Mouse (Mus musculus): ENCODE data around the gene Chst1. TPM values are rescaled to one million over a fixed set of nuclear protein-coding genes. Genes with fewer than 3 reads are reported as not detected.

The Chst1 gene
- polyA plus RNA-seq, 1 experiment = not detected

DNA sequence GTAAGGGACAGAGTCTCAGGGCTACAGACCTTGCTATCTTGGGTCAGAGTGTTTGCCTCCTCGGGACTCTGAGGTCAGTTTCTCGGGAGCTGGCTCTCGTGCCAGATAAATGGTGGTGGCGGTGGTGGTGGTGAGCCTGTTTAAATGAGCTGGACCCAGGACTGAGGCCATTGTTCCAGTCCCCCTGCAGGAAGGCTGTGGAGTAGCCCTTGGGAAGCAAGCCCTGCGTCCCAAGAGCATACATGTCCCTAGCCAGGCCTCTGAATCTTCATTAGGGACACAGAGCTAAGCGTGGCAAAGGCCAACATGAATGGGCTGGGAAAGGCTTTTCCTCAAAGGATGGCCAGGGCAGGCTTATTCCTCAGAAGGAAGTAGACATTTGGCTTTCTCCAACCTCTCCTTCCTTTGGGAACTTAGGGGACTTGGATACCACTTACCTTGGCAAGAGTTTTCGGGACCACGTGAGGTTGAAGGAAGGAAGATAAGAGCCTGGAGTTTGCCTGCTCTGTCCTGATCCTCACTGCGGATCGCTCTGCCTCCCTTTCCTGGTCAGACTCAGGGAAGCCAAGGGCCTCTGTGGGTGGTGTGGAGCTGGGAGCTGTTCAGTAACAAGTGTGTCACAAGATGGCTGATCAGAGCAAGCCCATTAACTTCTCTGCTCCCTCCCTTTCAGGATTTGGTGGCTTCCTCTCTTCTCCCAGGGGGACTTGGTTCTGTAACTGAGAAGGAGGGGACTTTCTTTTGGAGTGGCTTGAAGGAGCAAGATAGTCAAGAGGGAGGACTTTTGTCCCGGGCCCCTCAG is 4.4 kb upstream of the Chst1 start:
- no peak for TF ChIP-seq GATA1 (IDR thresholded peaks at IDR 0.05; ENCODE audit: low read length)
- TF ChIP-seq TAL1 (IDR thresholded peaks at IDR 0.05; ENCODE audit: low read length) = no peak
- Histone ChIP-seq H3K9me3 (ENCODE audit: control insufficient read depth, low read length) (no peaks in the 10 kb centered on the region), H3K4me3 (replicated peaks) (no peak overlapping the region), H3K27me3 (ENCODE audit: control insufficient read depth) (peaks cover 22% of the 10 kb centered on the region), H3K4me1 (ENCODE audit: control insufficient read depth) (no peaks in the 10 kb centered on the region), H3K36me3 (ENCODE audit: control insufficient read depth) (no peaks in the 10 kb centered on the region)

DNA sequence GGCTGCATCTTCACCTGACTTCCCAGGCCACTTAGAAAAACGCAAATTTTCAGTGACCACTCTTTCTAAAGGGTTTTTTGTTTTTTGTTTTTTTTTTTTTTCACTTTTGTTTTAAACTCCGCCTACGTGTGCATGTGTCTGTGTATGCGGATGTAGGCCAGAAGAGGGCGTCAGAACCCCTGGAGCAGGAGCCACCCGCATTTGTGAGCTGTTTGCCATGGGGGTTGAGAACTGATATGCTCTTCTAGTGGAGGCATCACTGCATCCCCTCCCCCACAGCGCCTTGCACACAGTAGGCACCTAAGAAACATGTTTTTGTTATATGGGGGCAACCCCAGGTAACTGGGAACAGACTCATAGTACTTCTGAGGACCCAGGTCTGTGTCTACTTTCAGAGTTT is 2.2 kb upstream of the Chst1 start:
- no peak for TF ChIP-seq GATA1 (IDR thresholded peaks at IDR 0.05; ENCODE audit: low read length)
- no peak for TF ChIP-seq TAL1 (IDR thresholded peaks at IDR 0.05; ENCODE audit: low read length)
- Histone ChIP-seq H3K27me3 (ENCODE audit: control insufficient read depth) (peaks cover 44% of the 10 kb centered on the region), H3K9me3 (ENCODE audit: control insufficient read depth, low read length) (no peaks in the 10 kb centered on the region), H3K36me3 (ENCODE audit: control insufficient read depth) (no peaks in the 10 kb centered on the region), H3K4me1 (ENCODE audit: control insufficient read depth) (no peaks in the 10 kb centered on the region), H3K4me3 (replicated peaks) (no peak overlapping the region)

DNA sequence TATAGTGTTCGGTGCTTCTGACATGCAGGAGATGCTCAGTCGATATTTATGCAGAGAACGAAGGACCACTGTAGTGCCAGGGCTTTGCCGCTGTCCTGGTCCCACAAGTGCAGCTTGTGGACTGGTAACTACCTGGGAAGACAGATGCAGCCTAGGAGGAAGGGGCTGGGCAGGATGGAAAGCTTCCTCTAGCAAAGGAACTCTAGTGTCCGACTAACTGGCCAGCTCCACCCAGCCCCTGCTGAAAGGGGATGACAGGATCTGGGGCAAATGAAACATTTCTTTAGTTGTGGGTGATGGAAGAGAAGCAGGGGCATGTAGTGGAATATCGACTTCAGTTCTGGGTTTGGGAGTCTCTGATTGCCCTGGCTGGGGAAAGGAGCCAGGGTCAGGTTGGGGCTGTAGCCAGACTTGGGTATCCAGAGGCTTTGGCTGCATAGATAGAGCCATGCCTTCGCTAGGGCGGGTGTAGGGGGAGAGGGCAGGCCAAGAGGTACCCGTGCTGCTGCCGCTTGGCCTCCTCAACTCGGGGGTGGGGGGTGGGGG is 493 bp upstream of the Chst1 start:
- Histone ChIP-seq H3K27me3 (ENCODE audit: control insufficient read depth) (peaks cover 54% of the 10 kb centered on the region), H3K4me3 (replicated peaks) (no peak overlapping the region), H3K4me1 (ENCODE audit: control insufficient read depth) (no peaks in the 10 kb centered on the region), H3K36me3 (ENCODE audit: control insufficient read depth) (no peaks in the 10 kb centered on the region), H3K9me3 (ENCODE audit: control insufficient read depth, low read length) (no peaks in the 10 kb centered on the region)
- TF ChIP-seq TAL1 (IDR thresholded peaks at IDR 0.05; ENCODE audit: low read length) = no peak
- no peak for TF ChIP-seq GATA1 (IDR thresholded peaks at IDR 0.05; ENCODE audit: low read length)

DNA sequence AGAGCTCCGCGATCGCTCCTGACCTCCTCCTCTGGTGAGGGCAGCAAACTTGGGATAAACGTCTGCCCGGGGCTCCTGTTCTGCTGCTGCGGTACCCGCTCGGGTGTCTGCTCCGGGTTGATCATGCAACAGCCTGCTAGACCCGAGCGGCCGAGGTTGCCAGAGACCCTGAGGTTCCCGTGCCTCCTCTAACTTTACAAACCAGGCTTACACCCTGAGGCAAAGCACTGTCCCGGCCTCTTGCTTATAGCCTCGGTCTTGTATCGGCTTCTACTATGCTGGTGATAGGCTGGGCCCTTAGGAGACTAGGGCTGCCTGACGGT is 802 bp downstream of the Chst1 start:
- no peaks in the 10 kb centered on the region for H3K4me1 ChIP-seq (ENCODE audit: control insufficient read depth)
- TF ChIP-seq GATA1 (IDR thresholded peaks at IDR 0.05; ENCODE audit: low read length) (no peak), TAL1 (IDR thresholded peaks at IDR 0.05; ENCODE audit: low read length) (no peak)
- H3K27me3 ChIP-seq (ENCODE audit: control insufficient read depth) = peaks cover 54% of the 10 kb centered on the region
- H3K36me3 ChIP-seq (ENCODE audit: control insufficient read depth) = no peaks in the 10 kb centered on the region
- H3K9me3 ChIP-seq (ENCODE audit: control insufficient read depth, low read length) = no peaks in the 10 kb centered on the region
- no peak overlapping the region for H3K4me3 ChIP-seq (replicated peaks)

DNA sequence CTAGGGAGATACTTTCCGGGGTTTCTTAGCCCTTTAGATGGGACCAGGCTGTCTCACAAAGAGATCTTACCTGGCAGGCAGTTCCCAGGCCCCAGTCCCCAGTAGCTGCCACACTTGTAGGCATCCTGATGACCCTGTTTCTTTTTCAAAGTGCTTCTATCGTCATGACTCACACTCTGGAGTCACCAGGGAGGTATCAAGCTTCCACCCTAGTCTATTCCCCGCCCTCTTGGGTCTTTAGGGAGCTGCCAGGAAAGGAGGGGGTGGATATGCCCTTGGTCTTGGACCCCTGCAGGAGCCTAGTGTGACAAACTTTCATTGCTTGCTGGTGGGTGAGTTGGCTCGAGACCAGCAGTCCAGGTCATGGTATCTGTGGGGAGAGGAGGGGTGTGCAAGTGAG is 1.7 kb downstream of the Chst1 start:
- TF ChIP-seq TAL1 (IDR thresholded peaks at IDR 0.05; ENCODE audit: low read length) (no peak), GATA1 (IDR thresholded peaks at IDR 0.05; ENCODE audit: low read length) (no peak)
- Histone ChIP-seq H3K27me3 (ENCODE audit: control insufficient read depth) (peaks cover 54% of the 10 kb centered on the region), H3K36me3 (ENCODE audit: control insufficient read depth) (no peaks in the 10 kb centered on the region), H3K4me1 (ENCODE audit: control insufficient read depth) (no peaks in the 10 kb centered on the region), H3K9me3 (ENCODE audit: control insufficient read depth, low read length) (no peaks in the 10 kb centered on the region), H3K4me3 (replicated peaks) (no peak overlapping the region)

DNA sequence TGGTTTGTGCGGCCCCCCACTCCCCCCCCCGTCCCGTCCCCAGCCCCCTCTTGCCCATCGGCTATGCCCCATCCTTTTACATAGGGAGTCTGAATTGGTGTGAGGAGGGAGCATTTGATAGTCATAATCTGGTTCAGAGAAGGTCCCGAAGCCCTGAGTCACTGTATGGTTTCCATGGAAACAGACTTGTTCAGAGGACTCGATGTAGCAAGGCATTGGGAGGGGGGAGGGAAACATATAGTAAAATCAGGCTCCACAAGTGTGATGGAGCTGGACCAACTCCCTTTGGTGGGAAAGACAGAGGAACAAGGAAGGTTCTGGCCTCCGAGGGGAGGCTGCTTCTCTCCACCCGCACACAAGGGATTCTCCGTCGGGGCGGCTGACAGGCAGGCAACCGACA is 2.6 kb downstream of the Chst1 start:
- H3K27me3 ChIP-seq (ENCODE audit: control insufficient read depth) = peaks cover 54% of the 10 kb centered on the region
- TF ChIP-seq GATA1 (IDR thresholded peaks at IDR 0.05; ENCODE audit: low read length) (no peak), TAL1 (IDR thresholded peaks at IDR 0.05; ENCODE audit: low read length) (no peak)

DNA sequence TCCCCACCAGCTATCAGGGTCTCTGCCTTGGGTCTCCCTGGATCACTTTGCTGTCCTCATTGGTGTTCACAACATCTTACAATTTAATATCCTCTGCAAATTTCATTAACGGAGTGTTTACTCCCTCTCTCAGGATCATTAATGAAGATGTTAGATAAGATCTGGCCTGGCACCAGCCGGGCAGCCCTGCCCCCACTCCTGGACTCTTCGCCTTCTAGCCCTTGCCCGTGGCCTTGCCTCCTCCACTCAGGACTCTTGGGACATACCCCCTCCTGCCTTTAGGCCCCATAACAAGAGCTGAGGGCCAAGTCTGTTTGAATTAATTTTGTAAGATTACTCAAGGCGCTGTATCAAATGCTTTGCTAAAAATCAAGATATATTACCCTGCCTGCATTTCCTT is 4.1 kb downstream of the Chst1 start:
- Histone ChIP-seq H3K9me3 (ENCODE audit: control insufficient read depth, low read length) (no peaks in the 10 kb centered on the region), H3K36me3 (ENCODE audit: control insufficient read depth) (no peaks in the 10 kb centered on the region), H3K4me3 (replicated peaks) (no peak overlapping the region), H3K27me3 (ENCODE audit: control insufficient read depth) (peaks cover 46% of the 10 kb centered on the region), H3K4me1 (ENCODE audit: control insufficient read depth) (no peaks in the 10 kb centered on the region)
- TF ChIP-seq TAL1 (IDR thresholded peaks at IDR 0.05; ENCODE audit: low read length) (no peak), GATA1 (IDR thresholded peaks at IDR 0.05; ENCODE audit: low read length) (no peak)

More for the DNA sequence above, 2.6 kb downstream of the Chst1 start:
- Histone ChIP-seq H3K9me3 (ENCODE audit: control insufficient read depth, low read length) (no peaks in the 10 kb centered on the region), H3K4me3 (replicated peaks) (no peak overlapping the region), H3K36me3 (ENCODE audit: control insufficient read depth) (no peaks in the 10 kb centered on the region), H3K4me1 (ENCODE audit: control insufficient read depth) (no peaks in the 10 kb centered on the region)

DNA sequence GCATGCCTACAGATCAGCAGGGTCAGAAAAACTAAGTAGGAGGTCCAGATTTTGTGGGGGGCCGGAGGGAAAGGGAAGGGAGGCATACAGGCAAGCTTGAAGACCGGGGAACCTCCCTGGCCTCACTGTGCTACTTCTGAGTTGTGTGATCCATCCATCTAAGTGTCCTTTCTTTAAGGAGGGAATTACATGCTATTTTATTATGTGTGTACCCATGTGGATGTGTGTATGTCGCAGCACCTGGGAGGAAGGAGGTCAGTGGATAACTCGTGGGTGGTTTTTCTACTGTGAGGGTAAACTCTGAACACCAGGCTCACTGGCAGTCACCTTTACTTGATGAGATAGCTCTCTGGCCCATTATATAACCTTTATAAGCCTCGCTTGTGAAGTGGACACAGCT is 5.1 kb downstream of the Chst1 start:
- no peaks in the 10 kb centered on the region for H3K36me3 ChIP-seq (ENCODE audit: control insufficient read depth)
- no peak for TF ChIP-seq TAL1 (IDR thresholded peaks at IDR 0.05; ENCODE audit: low read length)
- TF ChIP-seq GATA1 (IDR thresholded peaks at IDR 0.05; ENCODE audit: low read length) = no peak
- peaks cover 37% of the 10 kb centered on the region for H3K27me3 ChIP-seq (ENCODE audit: control insufficient read depth)
- H3K9me3 ChIP-seq (ENCODE audit: control insufficient read depth, low read length) = no peaks in the 10 kb centered on the region
- no peak overlapping the region for H3K4me3 ChIP-seq (replicated peaks)
- H3K4me1 ChIP-seq (ENCODE audit: control insufficient read depth) = no peaks in the 10 kb centered on the region

DNA sequence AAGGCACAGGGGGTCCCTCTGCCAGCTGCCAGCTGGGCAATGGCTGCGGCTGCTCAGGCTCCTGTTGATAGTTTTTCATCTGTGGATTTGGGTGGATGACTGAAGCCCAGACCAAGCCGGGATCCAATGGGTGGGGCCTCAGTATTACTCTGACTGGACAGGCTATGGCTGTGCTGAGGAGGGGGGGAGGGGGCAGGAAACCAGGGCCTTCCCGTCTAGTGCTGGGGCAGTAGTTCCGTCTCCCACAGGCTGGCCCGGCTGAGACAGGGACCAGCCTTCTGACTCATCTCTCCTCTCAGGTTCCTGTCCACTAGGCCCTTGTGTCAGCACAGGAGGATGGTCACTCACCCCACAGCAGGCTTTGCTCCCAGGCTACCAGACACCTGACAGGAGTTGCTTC is 6.5 kb downstream of the Chst1 start:
- Histone ChIP-seq H3K27me3 (ENCODE audit: control insufficient read depth) (peaks cover 23% of the 10 kb centered on the region), H3K9me3 (ENCODE audit: control insufficient read depth, low read length) (no peaks in the 10 kb centered on the region), H3K4me1 (ENCODE audit: control insufficient read depth) (no peaks in the 10 kb centered on the region), H3K4me3 (replicated peaks) (no peak overlapping the region), H3K36me3 (ENCODE audit: control insufficient read depth) (no peaks in the 10 kb centered on the region)
- TF ChIP-seq GATA1 (IDR thresholded peaks at IDR 0.05; ENCODE audit: low read length) = no peak
- TF ChIP-seq TAL1 (IDR thresholded peaks at IDR 0.05; ENCODE audit: low read length) = no peak
